Mouse (Mus musculus): Measurements from ENCODE around the gene Mrpl33.

DNA sequence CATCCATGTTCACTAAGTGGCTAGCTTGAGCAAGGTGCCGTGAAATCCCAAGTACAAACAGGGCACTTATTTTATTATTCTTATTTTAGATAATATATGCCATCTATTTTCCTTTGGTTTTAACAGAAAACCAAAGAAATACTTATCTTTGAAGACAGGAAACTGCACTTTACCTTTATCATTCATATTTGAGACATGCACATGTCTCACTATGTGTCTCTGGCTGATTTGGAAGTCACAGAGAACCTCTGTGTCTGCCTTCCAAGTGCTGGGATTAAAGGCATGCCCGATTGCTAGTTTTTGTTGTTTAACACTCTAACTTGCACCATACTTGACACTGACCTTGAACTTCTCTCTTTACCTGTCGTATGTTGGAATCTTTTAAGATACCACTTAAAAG, 91.2 kb downstream of the Mrpl33 start:
- TF ChIP-seq CTCF (IDR thresholded peaks at IDR 0.05; ENCODE audit: insufficient read depth, low read length): no peak
- TF ChIP-seq POLR2A (IDR thresholded peaks at IDR 0.05; ENCODE audit: borderline replicate concordance, extremely low read depth, low read depth, low read length): no peak

Measured in lung, adult 2 months (tissue).